Comparison of ENCODE assay signal across 12 mouse cellular contexts in the genomic region with DNA sequence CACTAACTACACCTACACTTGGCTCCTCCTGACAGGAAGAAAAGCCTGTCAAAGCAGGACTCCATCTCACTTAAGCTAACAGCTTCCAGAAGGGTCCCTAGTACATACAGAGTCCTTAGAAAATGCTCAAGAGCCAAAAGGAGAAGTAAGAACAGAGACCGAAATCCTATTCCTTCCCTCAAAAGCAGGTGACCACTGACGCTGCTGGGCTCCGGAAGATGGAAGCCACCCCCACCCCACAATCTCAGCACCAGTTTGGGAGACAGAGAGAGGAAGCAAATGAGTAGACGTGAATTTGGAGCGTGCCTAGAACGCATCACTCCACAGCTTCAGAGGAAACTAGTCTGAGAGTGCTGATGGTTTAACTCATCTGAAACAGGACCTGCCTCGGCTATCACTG.
"Had no signal": no experiment of that assay in that cellular context is flagged by ENCODE, and none has a peak within 500 bp of the region (broad histone marks: within the 10 kb centered on the region; RNA-seq: fewer than 3 reads in every experiment).

No protein-coding gene starts in this region.

- DNase-seq: kidney, adult 2 months; kidney, postnatal 25 days; layer of hippocampus, adult 9-11 months; liver; lung, adult 18-20 months; lung, postnatal 10 days; lung, postnatal 36 days; right cerebral cortex, postnatal 4 days; thymus, postnatal 25 days had no signal

- ATAC-seq: liver, embryonic 12.5 days; midbrain, embryonic 13.5 days; midbrain, embryonic 16.5 days had no signal
